Comparison of ENCODE assay signal across 15 mouse cellular contexts in the genomic region with DNA sequence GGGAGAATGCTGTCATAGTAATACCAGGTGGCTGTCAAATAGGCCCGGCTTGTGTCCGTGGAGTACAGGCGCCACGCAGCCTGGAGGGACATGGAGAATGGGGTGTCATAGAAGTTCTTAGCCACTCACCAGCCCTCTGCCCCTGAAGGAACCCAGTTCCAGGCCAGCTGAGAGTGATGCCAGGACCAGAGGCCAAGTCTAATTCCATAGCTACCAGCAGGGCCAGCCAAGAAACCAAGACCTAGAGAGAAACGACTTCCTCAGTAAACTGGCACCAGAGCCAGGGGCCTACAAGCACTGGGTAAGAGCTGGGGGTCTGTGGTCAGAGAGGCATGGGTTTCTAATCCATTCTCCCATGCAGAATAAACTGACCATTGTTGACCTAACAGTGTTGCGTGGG. TPM values are rescaled to one million over a fixed set of nuclear protein-coding genes. Genes with fewer than 3 reads are reported as not detected.
"Had no signal": no experiment of that assay in that cellular context is flagged by ENCODE, and none has a peak within 500 bp of the region (broad histone marks: within the 10 kb centered on the region; RNA-seq: fewer than 3 reads in every experiment).

No protein-coding gene starts in this region.

- DNase-seq: kidney, adult 18-20 months; kidney, adult 9 months; kidney, postnatal 14 days; liver, embryonic 13.5 days; lung, embryonic 14.5 days; right cerebral cortex, adult 18-20 months; thymus, adult 18-20 months; thymus, postnatal 4 days had no signal

- H3K9me3 ChIP-seq: liver, embryonic 13.5 days; midbrain, embryonic 13.5 days; neural tube, embryonic 12.5 days; neural tube, embryonic 15.5 days had no signal

- H3K36me3 ChIP-seq: liver, embryonic 13.5 days; midbrain, embryonic 13.5 days; neural tube, embryonic 12.5 days; neural tube, embryonic 15.5 days had no signal

- H3K4me3 ChIP-seq: liver, embryonic 13.5 days; midbrain, embryonic 13.5 days; neural tube, embryonic 12.5 days; neural tube, embryonic 15.5 days had no signal

- H3K4me2 ChIP-seq: liver, embryonic 13.5 days; lung, embryonic 14.5 days; midbrain, embryonic 13.5 days; neural tube, embryonic 12.5 days; neural tube, embryonic 15.5 days had no signal

- H3K27ac ChIP-seq: liver, embryonic 13.5 days; macrophage; midbrain, embryonic 13.5 days; neural tube, embryonic 12.5 days; neural tube, embryonic 15.5 days had no signal

- H3K9ac ChIP-seq: liver, embryonic 13.5 days; lung, embryonic 14.5 days; midbrain, embryonic 13.5 days; neural tube, embryonic 12.5 days; neural tube, embryonic 15.5 days had no signal

- ATAC-seq: lung, postnatal 0 days; midbrain, embryonic 13.5 days; midbrain, embryonic 16.5 days had no signal

RNA-seq across cellular contexts. Expression of a gene that starts 35.4 kb away (rescaled TPM):
- total RNA-seq: megakaryocyte, adult 5-6 weeks had no signal
- polyA plus RNA-seq: macrophage had no signal

RNA-seq across cellular contexts. Expression of a gene that starts 46.6 kb away (rescaled TPM):
- polyA plus RNA-seq: macrophage had no signal
